Mouse (Mus musculus) ES-E14 (cell line): ENCODE data around the gene Txn2.

Experiments used
- CHD2 ChIP-seq: IDR thresholded peaks from 2 replicates; pipeline ENCODE4 v1.6.1; 2014; ENCODE audit warnings: mild to moderate bottlenecking, low read depth, low read length, inconsistent platforms
- HCFC1 ChIP-seq: IDR thresholded peaks from 2 replicates; pipeline ENCODE4 v1.6.1; 2012; ENCODE audit warnings: low read length, inconsistent platforms, borderline replicate concordance; ENCODE audit not compliant: insufficient read depth
- MAFK ChIP-seq: IDR thresholded peaks from 2 replicates; pipeline ENCODE4 v1.6.1; 2014; ENCODE audit warnings: mild to moderate bottlenecking, low read depth, low read length, inconsistent platforms; ENCODE audit not compliant: insufficient read depth
- ZNF384 ChIP-seq: IDR thresholded peaks from 2 replicates; pipeline ENCODE4 v1.6.1; 2012; ENCODE audit warnings: low read depth, low read length, inconsistent platforms

- no peak for TF ChIP-seq CHD2
- TF ChIP-seq ZNF384, result no peak
- no peak for TF ChIP-seq HCFC1
- TF ChIP-seq MAFK, result no peak
These were observed 12.8 kb upstream of the Txn2 start for GRCm38 (mm10) chr15:77941563-77941962.
